19 mouse cellular contexts compared by ENCODE assay signal in the genomic region with DNA sequence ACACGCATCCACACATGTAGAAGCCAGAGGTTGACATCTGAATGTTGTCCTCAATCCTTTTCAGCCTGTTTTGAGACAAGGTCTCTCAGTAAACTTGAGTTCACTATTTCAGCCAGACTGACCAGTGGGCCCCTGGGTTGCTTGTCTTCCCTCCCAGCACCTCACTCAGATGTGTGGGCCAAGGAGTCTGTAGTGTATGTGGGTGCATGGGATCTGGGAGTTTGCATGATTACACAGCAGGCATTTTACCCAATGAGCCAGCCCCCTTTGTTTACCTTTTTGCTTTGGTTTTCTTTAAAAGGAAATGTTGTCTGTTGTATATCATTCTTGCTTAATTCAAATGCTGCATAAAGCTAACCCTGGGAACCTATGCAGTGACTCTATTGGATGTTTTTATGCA.
DNase-seq lines count a peak whose midpoint lies in the region; ATAC-seq and TF ChIP-seq lines count a peak whose summit lies in the region.
"Had no signal": no experiment of that assay in that cellular context is flagged by ENCODE, and none has a peak within 500 bp of the region (broad histone marks: within the 10 kb centered on the region; RNA-seq: fewer than 3 reads in every experiment).

No protein-coding gene starts in this region.

- WGBS in forebrain, embryonic 12.5 days = 44% methylated on average over 1 of the region's 1 CpGs
- 51% methylated on average over 1 of the region's 1 CpGs for WGBS in forebrain, embryonic 16.5 days
- WGBS in kidney, embryonic 15.5 days = 91% methylated on average over 1 of the region's 1 CpGs

- H3K4me3 ChIP-seq in forebrain, embryonic 12.5 days (replicated peaks) = no peak overlapping the region
- H3K4me3 ChIP-seq in forebrain, embryonic 16.5 days (replicated peaks; ENCODE audit: low read length) = no peak overlapping the region
- no peak overlapping the region for H3K4me3 ChIP-seq in kidney, embryonic 15.5 days (replicated peaks)
- H3K4me3 ChIP-seq: embryonic facial prominence, embryonic 13.5 days; hindbrain, embryonic 12.5 days had no signal

- H3K9me3 ChIP-seq in forebrain, embryonic 12.5 days = no peaks in the 10 kb centered on the region
- H3K9me3 ChIP-seq in forebrain, embryonic 16.5 days (ENCODE audit: control insufficient read depth, low read length) = no peaks in the 10 kb centered on the region
- H3K9me3 ChIP-seq in kidney, embryonic 15.5 days (replicated peaks) = no peaks in the 10 kb centered on the region
- H3K9me3 ChIP-seq: embryonic facial prominence, embryonic 13.5 days; hindbrain, embryonic 12.5 days had no signal

- no peak overlapping the region for H3K9ac ChIP-seq in forebrain, embryonic 12.5 days
- H3K9ac ChIP-seq in forebrain, embryonic 16.5 days (replicated peaks; ENCODE audit: low read depth, low read length) = no peak overlapping the region
- no peak overlapping the region for H3K9ac ChIP-seq in kidney, embryonic 15.5 days
- H3K9ac ChIP-seq: embryonic facial prominence, embryonic 13.5 days; hindbrain, embryonic 12.5 days had no signal

- no peak for TF ChIP-seq POLR2A in brain, embryonic 14.5 days (IDR thresholded peaks at IDR 0.05; ENCODE audit: borderline replicate concordance, extremely low read depth, insufficient read depth, insufficient read length, poor library complexity, severe bottlenecking)

- no peak overlapping the region for H3K4me2 ChIP-seq in forebrain, embryonic 12.5 days
- H3K4me2 ChIP-seq in forebrain, embryonic 16.5 days (ENCODE audit: low read length) = no peak overlapping the region
- no peak overlapping the region for H3K4me2 ChIP-seq in kidney, embryonic 15.5 days
- H3K4me2 ChIP-seq: embryonic facial prominence, embryonic 13.5 days; heart, embryonic 11.5 days; hindbrain, embryonic 12.5 days had no signal

- DNase-seq in retina, embryonic 14.5 days (ENCODE audit: low spot score) = peak; percentile 13
- DNase-seq in retina, postnatal 1 day = no peak
- peak; percentile 35 for DNase-seq in brain, embryonic 14.5 days (ENCODE audit: low read depth)
- DNase-seq: adrenal gland, postnatal 10 days; adrenal gland, postnatal 36 days; gastrocnemius, postnatal 10 days; gastrocnemius, postnatal 36 days; heart, adult 11 months; kidney, adult 18-20 months had no signal

- peaks cover 7% of the 10 kb centered on the region for H3K4me1 ChIP-seq in forebrain, embryonic 12.5 days
- no peaks in the 10 kb centered on the region for H3K4me1 ChIP-seq in forebrain, embryonic 16.5 days (replicated peaks; ENCODE audit: control insufficient read depth, insufficient read depth, low read length)
- no peaks in the 10 kb centered on the region for H3K4me1 ChIP-seq in kidney, embryonic 15.5 days
- H3K4me1 ChIP-seq: embryonic facial prominence, embryonic 13.5 days; hindbrain, embryonic 12.5 days had no signal

- TF ChIP-seq CTCF in brain, embryonic 14.5 days (IDR thresholded peaks at IDR 0.05; ENCODE audit: borderline replicate concordance, extremely low read depth, insufficient read depth, insufficient read length) = no peak

- H3K36me3 ChIP-seq in forebrain, embryonic 12.5 days (replicated peaks) = no peaks in the 10 kb centered on the region
- H3K36me3 ChIP-seq in forebrain, embryonic 16.5 days (ENCODE audit: control insufficient read depth, insufficient read depth) = no peaks in the 10 kb centered on the region
- H3K36me3 ChIP-seq in kidney, embryonic 15.5 days = no peaks in the 10 kb centered on the region
- H3K36me3 ChIP-seq: embryonic facial prominence, embryonic 13.5 days; hindbrain, embryonic 12.5 days had no signal

- H3K27me3 ChIP-seq in forebrain, embryonic 12.5 days = no peaks in the 10 kb centered on the region
- H3K27me3 ChIP-seq in forebrain, embryonic 16.5 days (replicated peaks; ENCODE audit: control insufficient read depth, insufficient read depth, low read length) = no peaks in the 10 kb centered on the region
- no peaks in the 10 kb centered on the region for H3K27me3 ChIP-seq in kidney, embryonic 15.5 days
- H3K27me3 ChIP-seq: embryonic facial prominence, embryonic 13.5 days; hindbrain, embryonic 12.5 days; Patski had no signal

- H3K27ac ChIP-seq in forebrain, embryonic 12.5 days = 0 out of 2 replicates have a peak overlapping the region, but pooled peaks have one; percentile 25
- H3K27ac ChIP-seq in forebrain, embryonic 16.5 days (ENCODE audit: low read length) = no peak overlapping the region
- no peak overlapping the region for H3K27ac ChIP-seq in kidney, embryonic 15.5 days
- H3K27ac ChIP-seq: embryonic facial prominence, embryonic 13.5 days; hindbrain, embryonic 12.5 days; hindbrain, postnatal 0 days had no signal

- ATAC-seq in forebrain, embryonic 12.5 days (ENCODE audit: low FRiP score) = peak; percentile 41; the same call in 1 of the 2 replicates
- no peak for ATAC-seq in forebrain, embryonic 16.5 days
- no peak for ATAC-seq in kidney, embryonic 15.5 days (replicated peaks; ENCODE audit: low FRiP score)
- ATAC-seq: hindbrain, postnatal 0 days; inflammation-experienced regulatory T-cells, adult 6 months; intestine, embryonic 16.5 days; Patski had no signal
